Mouse (Mus musculus): Measurements from ENCODE around the gene Dpp7. TPM values are rescaled to one million over a fixed set of nuclear protein-coding genes. Genes with fewer than 3 reads are reported as not detected.

The Dpp7 gene
- polyA plus RNA-seq, 1 experiment from 2014 or later, result 25.5 TPM

DNA sequence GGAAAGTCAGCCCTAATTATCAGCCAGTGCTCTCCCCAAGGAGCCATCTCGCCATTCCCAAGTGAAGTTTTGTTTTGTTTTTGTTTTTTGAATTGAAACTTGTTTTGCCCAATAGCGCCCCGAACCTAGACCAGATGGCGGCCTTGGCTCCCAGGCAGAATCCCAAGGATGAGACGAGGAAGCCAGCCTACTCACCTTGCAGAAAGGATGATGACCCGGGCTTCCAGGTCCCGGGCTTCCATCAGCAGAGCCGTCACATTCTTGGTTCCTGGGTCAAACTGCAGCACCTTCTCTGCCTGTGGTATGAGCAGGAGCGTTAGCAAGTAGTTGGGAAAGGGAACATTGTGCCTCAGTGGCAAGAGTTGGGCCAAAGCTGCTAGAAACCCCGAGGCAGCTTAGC lies 46.0 kb downstream of the Dpp7 start:
- Histone ChIP-seq H3K27me3 (peaks cover 85% of the 10 kb centered on the region), H3K9me3 (replicated peaks) (no peaks in the 10 kb centered on the region), H3K4me2 (replicated peaks) (no peak overlapping the region), H3K36me3 (no peaks in the 10 kb centered on the region), H3K9ac (no peak overlapping the region), H3K4me3 (replicated peaks) (no peak overlapping the region), H3K4me1 (peaks cover 5% of the 10 kb centered on the region), H3K27ac (replicated peaks) (no peak overlapping the region)
- WGBS, result 59% methylated on average over 10 of the region's 10 CpGs
- no peak for ATAC-seq (ENCODE audit: insufficient number of reproducible peaks, low FRiP score, low TSS enrichment, low read depth)

DNA sequence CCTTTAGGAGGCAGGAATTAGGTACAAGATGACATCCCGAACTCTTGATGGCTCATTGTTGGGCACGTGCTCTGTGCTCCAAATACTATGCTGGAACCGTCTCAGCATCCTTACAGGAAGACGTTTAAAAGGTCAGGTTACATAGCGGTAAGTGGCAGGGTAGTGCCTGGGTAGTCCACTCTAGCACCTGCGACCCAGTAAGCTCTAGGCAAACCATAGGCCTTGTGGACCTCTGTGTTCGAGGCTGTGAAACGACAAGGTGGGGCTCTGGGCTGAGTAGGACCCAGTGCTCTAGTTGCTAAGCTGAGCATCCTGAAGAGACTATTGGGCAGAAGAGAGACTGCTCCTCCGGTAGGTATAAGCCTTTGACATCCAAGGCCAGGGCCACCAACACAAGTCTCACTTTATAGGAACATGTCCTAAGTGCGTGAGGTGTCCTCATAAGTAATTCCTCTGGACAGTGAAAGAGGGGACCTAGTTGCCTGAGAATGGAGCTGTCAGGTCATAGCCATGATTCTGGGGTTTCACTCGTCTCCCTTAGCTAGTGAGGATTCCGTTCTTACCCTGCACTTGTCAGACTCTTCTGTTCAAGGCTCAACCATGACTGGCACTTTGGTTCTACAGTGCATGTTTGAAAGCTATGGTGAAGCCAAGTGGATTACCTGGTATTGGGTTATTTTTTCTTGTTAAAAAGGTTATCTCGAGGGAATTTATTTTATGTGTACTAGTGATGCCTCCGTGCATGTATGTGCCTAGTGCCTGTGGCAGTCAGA lies 50.4 kb downstream of the Dpp7 start:
- Histone ChIP-seq H3K36me3 (no peaks in the 10 kb centered on the region), H3K4me3 (replicated peaks) (peak overlapping the region; percentile 43), H3K4me1 (peaks cover 9% of the 10 kb centered on the region), H3K27me3 (peaks cover 55% of the 10 kb centered on the region), H3K27ac (replicated peaks) (no peak overlapping the region), H3K4me2 (replicated peaks) (peak overlapping the region; percentile 80), H3K9me3 (replicated peaks) (no peaks in the 10 kb centered on the region), H3K9ac (0 out of 2 replicates have a peak overlapping the region, but pooled peaks have one; percentile 15)
- no peak for ATAC-seq (ENCODE audit: insufficient number of reproducible peaks, low FRiP score, low TSS enrichment, low read depth)
- WGBS, result 45% methylated on average over 14 of the region's 14 CpGs

DNA sequence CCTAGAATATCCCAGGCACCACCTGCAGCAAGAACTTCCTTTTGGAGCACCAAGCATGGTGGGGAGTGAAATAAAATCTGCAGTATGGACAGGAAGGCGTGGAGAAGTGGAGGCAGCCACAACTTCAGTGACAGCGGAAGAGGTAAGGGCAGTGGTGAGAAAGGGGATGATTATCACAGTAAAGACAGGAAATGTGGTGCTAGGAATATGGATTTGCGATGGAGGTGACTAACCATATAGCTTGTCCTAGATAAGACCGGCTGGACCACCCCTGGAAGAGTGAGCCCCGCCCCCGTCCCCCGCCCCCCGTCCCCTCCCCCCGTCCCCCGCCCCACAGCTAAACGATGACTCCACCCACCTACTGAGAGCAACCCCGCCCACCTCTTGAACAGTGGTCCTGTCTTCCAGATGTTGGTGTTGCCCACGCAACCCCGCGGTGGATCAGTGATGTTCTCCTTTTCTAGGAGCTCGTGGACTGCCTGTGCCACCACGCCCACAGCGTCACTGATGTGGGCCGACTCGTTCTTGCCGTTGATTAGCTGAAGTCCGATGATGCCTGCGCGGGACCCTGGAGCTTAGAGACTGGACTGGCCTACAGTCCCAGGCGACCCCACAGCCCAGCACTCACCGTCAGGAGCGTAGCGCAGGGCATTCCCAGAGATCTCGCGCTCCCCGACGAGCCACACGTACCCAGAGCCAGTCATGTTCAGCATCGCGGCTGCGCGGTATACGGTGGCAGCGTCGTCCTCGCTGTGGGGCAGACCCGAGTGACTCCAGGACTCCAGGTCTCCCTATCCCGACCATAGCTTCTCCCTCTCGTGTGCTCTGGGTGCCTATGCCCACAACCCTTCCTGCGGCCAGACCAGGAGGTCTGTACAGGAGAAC lies 51.3 kb downstream of the Dpp7 start:
- Histone ChIP-seq H3K4me3 (replicated peaks) (peak overlapping the region; percentile 43), H3K36me3 (no peaks in the 10 kb centered on the region), H3K4me1 (peaks cover 9% of the 10 kb centered on the region), H3K4me2 (replicated peaks) (peak overlapping the region; percentile 80), H3K27me3 (peaks cover 48% of the 10 kb centered on the region), H3K9ac (peak overlapping the region; percentile 15; the same call in 1 of the 2 replicates), H3K9me3 (replicated peaks) (no peaks in the 10 kb centered on the region), H3K27ac (replicated peaks) (no peak overlapping the region)
- 0 out of 2 replicates have a peak, but pooled peaks have one; percentile 29 for ATAC-seq (ENCODE audit: insufficient number of reproducible peaks, low FRiP score, low TSS enrichment, low read depth)
- WGBS, result 2% methylated on average over 44 of the region's 45 CpGs

DNA sequence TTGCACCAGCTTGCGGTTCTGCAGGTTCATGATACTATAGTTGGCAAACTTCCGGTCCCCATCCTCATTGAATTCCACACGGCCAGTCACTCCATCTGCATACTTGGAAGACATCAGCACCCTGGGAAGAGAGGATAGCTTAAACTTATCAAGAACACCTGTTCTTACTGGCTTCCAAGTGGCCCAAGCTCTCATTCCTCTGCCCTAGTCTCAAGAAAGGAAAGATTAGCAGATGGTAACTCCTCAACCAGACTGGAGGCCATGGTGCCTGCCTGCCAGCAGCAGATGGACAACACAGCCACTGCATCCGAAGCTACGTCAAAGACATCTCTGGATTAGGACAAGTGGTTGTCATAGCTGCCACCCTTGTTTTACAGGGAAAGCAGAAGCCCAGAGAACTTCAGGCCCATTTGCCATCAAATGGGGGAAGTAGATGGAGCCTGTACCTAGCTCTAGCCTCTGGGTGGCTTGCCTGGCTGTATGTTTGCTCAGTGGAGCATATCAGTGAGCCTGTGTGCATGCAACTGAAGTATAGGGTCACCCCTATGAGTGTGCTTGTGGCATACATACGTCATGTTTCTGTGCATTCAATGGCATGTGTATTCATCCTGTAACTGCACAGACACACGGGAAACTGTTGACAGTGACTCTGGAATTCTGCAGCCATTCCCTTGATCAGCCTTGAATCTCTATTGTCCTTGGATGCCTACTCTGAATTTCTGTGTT lies 52.1 kb downstream of the Dpp7 start:
- H3K36me3 ChIP-seq, result no peaks in the 10 kb centered on the region
- H3K9ac ChIP-seq, result no peak overlapping the region
- peak overlapping the region; percentile 80 for H3K4me2 ChIP-seq (replicated peaks)
- H3K4me3 ChIP-seq (replicated peaks), result no peak overlapping the region
- H3K27ac ChIP-seq (replicated peaks), result no peak overlapping the region
- peaks cover 44% of the 10 kb centered on the region for H3K27me3 ChIP-seq
- 61% methylated on average over 7 of the region's 7 CpGs for WGBS
- ATAC-seq (ENCODE audit: insufficient number of reproducible peaks, low FRiP score, low TSS enrichment, low read depth), result no peak
- no peaks in the 10 kb centered on the region for H3K9me3 ChIP-seq (replicated peaks)
- H3K4me1 ChIP-seq, result peaks cover 9% of the 10 kb centered on the region

DNA sequence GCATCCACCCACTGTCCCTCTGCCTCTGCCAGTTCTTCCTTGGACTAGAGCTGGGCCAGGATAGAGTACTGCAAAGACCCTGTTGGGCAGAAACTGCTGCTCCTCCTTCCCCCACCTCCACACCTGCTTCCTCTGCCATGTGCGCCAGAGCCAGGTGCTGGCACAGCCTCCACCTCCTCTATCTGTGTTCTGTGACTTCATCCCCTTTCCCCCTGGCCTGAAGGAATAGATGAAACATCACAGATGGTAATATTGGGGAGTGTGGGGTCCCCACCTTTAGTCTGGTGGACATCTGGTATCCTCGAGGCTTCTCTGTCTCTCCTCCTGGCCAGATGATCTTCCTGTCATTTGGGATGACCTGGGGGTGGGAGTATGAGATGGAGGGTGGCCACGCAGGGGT lies 52.7 kb downstream of the Dpp7 start:
- Histone ChIP-seq H3K4me2 (replicated peaks) (no peak overlapping the region), H3K9ac (no peak overlapping the region), H3K9me3 (replicated peaks) (no peaks in the 10 kb centered on the region), H3K27me3 (peaks cover 38% of the 10 kb centered on the region), H3K4me1 (peaks cover 9% of the 10 kb centered on the region), H3K4me3 (replicated peaks) (no peak overlapping the region), H3K36me3 (no peaks in the 10 kb centered on the region), H3K27ac (replicated peaks) (no peak overlapping the region)
- no peak for ATAC-seq (ENCODE audit: insufficient number of reproducible peaks, low FRiP score, low TSS enrichment, low read depth)
- 68% methylated on average over 3 of the region's 3 CpGs for WGBS

Other genes starting within 250 kb of the Dpp7 start
- gene Nrarp, start 175.6 kb downstream of the Dpp7 start, polyA plus RNA-seq (2015; fragmentation: Nextera tagmentation; extraction: Ambion mirVana), result 26.8 and 26.9 TPM in 2 replicates
- 9.3 and 10.5 TPM in 2 replicates for gene Tor4a, start 159.5 kb downstream of the Dpp7 start, polyA plus RNA-seq (2015; fragmentation: Nextera tagmentation; extraction: Ambion mirVana)
- 114 and 115 TPM in 2 replicates for gene Nelfb, start 144.9 kb downstream of the Dpp7 start, polyA plus RNA-seq (2015; fragmentation: Nextera tagmentation; extraction: Ambion mirVana)
- gene Stpg3, start 141.7 kb downstream of the Dpp7 start, polyA plus RNA-seq (2015; fragmentation: Nextera tagmentation; extraction: Ambion mirVana), result not detected in 2 replicates
- gene Fam166a, start 137.6 kb downstream of the Dpp7 start, polyA plus RNA-seq (2015; fragmentation: Nextera tagmentation; extraction: Ambion mirVana), result 0.77 TPM in 1 of 2 replicates, not detected in the other
- gene Tubb4b, start 131.7 kb downstream of the Dpp7 start, polyA plus RNA-seq (2015; fragmentation: Nextera tagmentation; extraction: Ambion mirVana), result 590 and 660 TPM in 2 replicates
- not detected in 2 replicates for gene Slc34a3, start 122.0 kb downstream of the Dpp7 start, polyA plus RNA-seq (2015; fragmentation: Nextera tagmentation; extraction: Ambion mirVana)
- 0.20 and 0.24 TPM in 2 replicates for gene Rnf224, start 119.6 kb downstream of the Dpp7 start, polyA plus RNA-seq (2015; fragmentation: Nextera tagmentation; extraction: Ambion mirVana)
- 18.4 and 22.9 TPM in 2 replicates for gene Rnf208, start 114.1 kb downstream of the Dpp7 start, polyA plus RNA-seq (2015; fragmentation: Nextera tagmentation; extraction: Ambion mirVana)
- gene Cysrt1, start 113.9 kb downstream of the Dpp7 start, polyA plus RNA-seq (2015; fragmentation: Nextera tagmentation; extraction: Ambion mirVana), result 53.3 and 54.0 TPM in 2 replicates
- gene AL732309.1, start 109.5 kb downstream of the Dpp7 start, polyA plus RNA-seq (2015; fragmentation: Nextera tagmentation; extraction: Ambion mirVana), result 8.2 and 9.4 TPM in 2 replicates
- 23.8 and 25.6 TPM in 2 replicates for gene Tmem203, start 100.9 kb downstream of the Dpp7 start, polyA plus RNA-seq (2015; fragmentation: Nextera tagmentation; extraction: Ambion mirVana)
- 10.2 TPM in 2 replicates for gene Tprn, start 93.7 kb downstream of the Dpp7 start, polyA plus RNA-seq (2015; fragmentation: Nextera tagmentation; extraction: Ambion mirVana)
- 258 and 263 TPM in 2 replicates for gene Ssna1, start 83.9 kb downstream of the Dpp7 start, polyA plus RNA-seq (2015; fragmentation: Nextera tagmentation; extraction: Ambion mirVana)
- gene Anapc2, start 83.9 kb downstream of the Dpp7 start, polyA plus RNA-seq (2015; fragmentation: Nextera tagmentation; extraction: Ambion mirVana), result 134 and 136 TPM in 2 replicates
- not detected in 2 replicates for gene Tmem210, start 68.2 kb downstream of the Dpp7 start, polyA plus RNA-seq (2015; fragmentation: Nextera tagmentation; extraction: Ambion mirVana)
- gene Lrrc26, start 66.4 kb downstream of the Dpp7 start, polyA plus RNA-seq (2015; fragmentation: Nextera tagmentation; extraction: Ambion mirVana), result 4.9 and 5.2 TPM in 2 replicates
- 0.33 and 0.71 TPM in 2 replicates for gene Grin1, start 37.2 kb downstream of the Dpp7 start, polyA plus RNA-seq (2015; fragmentation: Nextera tagmentation; extraction: Ambion mirVana)
- 54.4 and 55.5 TPM in 2 replicates for gene Man1b1, start 24.0 kb downstream of the Dpp7 start, polyA plus RNA-seq (2015; fragmentation: Nextera tagmentation; extraction: Ambion mirVana)
- 18.4 and 21.7 TPM in 2 replicates for gene Uap1l1, start 9.3 kb upstream of the Dpp7 start, polyA plus RNA-seq (2015; fragmentation: Nextera tagmentation; extraction: Ambion mirVana)
- gene Sapcd2, start 16.0 kb upstream of the Dpp7 start, polyA plus RNA-seq (2015; fragmentation: Nextera tagmentation; extraction: Ambion mirVana), result 29.2 and 32.8 TPM in 2 replicates
- gene Entpd2, start 39.5 kb upstream of the Dpp7 start, polyA plus RNA-seq (2015; fragmentation: Nextera tagmentation; extraction: Ambion mirVana), result 7.4 and 9.0 TPM in 2 replicates
- gene Npdc1, start 43.0 kb upstream of the Dpp7 start, polyA plus RNA-seq (2015; fragmentation: Nextera tagmentation; extraction: Ambion mirVana), result 64.9 and 67.8 TPM in 2 replicates
- 0.08 and 0.20 TPM in 2 replicates for gene Fut7, start 66.9 kb upstream of the Dpp7 start, polyA plus RNA-seq (2015; fragmentation: Nextera tagmentation; extraction: Ambion mirVana)
- 4.0 and 4.1 TPM in 2 replicates for gene Abca2, start 72.3 kb upstream of the Dpp7 start, polyA plus RNA-seq (2015; fragmentation: Nextera tagmentation; extraction: Ambion mirVana)
- gene Clic3, start 100.5 kb upstream of the Dpp7 start, polyA plus RNA-seq (2015; fragmentation: Nextera tagmentation; extraction: Ambion mirVana), result 72.8 and 75.5 TPM in 2 replicates
- gene Paxx, start 104.7 kb upstream of the Dpp7 start, polyA plus RNA-seq (2015; fragmentation: Nextera tagmentation; extraction: Ambion mirVana), result 48.7 and 49.1 TPM in 2 replicates
- 18.7 and 20.8 TPM in 2 replicates for gene Ptgds, start 113.7 kb upstream of the Dpp7 start, polyA plus RNA-seq (2015; fragmentation: Nextera tagmentation; extraction: Ambion mirVana)
- not detected in 2 replicates for gene Lcn12, start 137.6 kb upstream of the Dpp7 start, polyA plus RNA-seq (2015; fragmentation: Nextera tagmentation; extraction: Ambion mirVana)
- 81.2 and 96.3 TPM in 2 replicates for gene Fbxw5, start 144.4 kb upstream of the Dpp7 start, polyA plus RNA-seq (2015; fragmentation: Nextera tagmentation; extraction: Ambion mirVana)
- 5.6 and 7.2 TPM in 2 replicates for gene C8g, start 145.4 kb upstream of the Dpp7 start, polyA plus RNA-seq (2015; fragmentation: Nextera tagmentation; extraction: Ambion mirVana)
- 34.8 and 36.2 TPM in 2 replicates for gene Traf2, start 190.6 kb upstream of the Dpp7 start, polyA plus RNA-seq (2015; fragmentation: Nextera tagmentation; extraction: Ambion mirVana)
- 355 and 373 TPM in 2 replicates for gene Edf1, start 201.5 kb upstream of the Dpp7 start, polyA plus RNA-seq (2015; fragmentation: Nextera tagmentation; extraction: Ambion mirVana)
- 3.3 and 4.9 TPM in 2 replicates for gene Mamdc4, start 218.5 kb upstream of the Dpp7 start, polyA plus RNA-seq (2015; fragmentation: Nextera tagmentation; extraction: Ambion mirVana)
- gene Phpt1, start 218.9 kb upstream of the Dpp7 start, polyA plus RNA-seq (2015; fragmentation: Nextera tagmentation; extraction: Ambion mirVana), result 147 and 157 TPM in 2 replicates
- gene Ajm1, start 225.4 kb upstream of the Dpp7 start, polyA plus RNA-seq (2015; fragmentation: Nextera tagmentation; extraction: Ambion mirVana), result 0.60 and 0.63 TPM in 2 replicates